Mouse (Mus musculus) lung, postnatal 36 days (tissue): ENCODE results near the gene Gm20441.

ENCODE experiments used
- DNase-seq: peaks from one replicate; pipeline ENCODE4 v3.0.0; 2022; ENCODE audit warnings: mixed read lengths

Gene Gm20441

GRCm38 (mm10) chr10:75779206-75780174 is 1.3 kb downstream of the Gm20441 start:
- DNase-seq, result peak; percentile 72

DNA sequence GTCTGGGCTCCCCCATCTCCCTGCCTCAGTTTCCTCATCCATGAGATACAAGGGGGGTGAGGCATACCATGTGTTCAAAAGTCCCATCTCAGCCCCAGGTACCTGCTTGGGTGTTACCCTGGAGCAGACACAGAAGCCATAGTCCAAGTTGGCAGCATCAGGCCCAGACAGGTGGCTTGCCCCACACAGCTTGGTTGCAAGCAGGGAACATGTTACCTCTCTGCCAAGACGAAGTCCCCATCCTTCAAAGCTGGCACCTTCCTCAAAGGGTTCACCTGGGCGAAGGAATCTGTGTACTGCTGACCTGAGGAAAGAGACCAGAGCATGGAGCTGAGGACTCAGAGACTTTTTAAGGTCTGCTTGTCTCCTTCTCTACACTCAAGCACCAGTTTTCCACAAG is 2.9 kb downstream of the Gm20441 start:
- DNase-seq, result no peak

DNA sequence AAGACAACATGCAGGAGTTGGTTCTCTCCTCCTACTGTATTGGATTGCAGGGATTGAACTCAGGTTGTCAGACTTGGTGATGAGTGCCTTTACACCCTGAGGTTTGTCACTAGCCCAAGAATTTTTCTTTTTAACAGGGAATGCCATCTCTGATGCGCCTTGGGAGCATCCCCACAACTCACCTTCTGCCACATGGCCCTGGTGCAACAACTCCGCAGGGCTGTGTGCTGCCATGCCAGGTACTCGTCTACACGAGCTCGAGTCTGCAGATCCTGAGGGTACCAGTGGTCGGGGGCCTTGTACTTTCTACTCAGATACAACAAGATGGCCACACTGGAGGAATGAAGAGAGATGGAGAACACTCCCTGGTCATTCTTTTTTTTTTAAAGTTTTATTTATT is 4.2 kb downstream of the Gm20441 start:
- DNase-seq, result no peak

DNA sequence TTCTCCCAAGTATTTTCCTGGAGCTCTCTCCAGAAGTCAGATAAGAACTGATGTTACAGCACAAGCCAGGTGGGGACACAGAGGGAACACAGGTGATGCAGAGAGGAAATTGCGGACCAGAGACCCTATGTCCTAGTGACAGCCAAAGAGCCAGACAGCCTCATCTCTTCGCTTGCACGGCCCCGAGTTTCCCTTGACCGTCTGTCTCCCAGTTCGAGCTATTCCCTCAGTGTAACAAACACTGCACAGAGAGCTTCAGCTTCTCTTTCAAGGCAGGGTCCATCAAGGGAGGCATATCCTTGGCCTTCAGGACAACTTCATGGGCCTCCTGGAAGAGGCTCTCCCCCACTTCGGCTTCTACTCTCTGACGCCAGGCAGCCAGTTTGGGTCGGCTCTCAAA is 6.2 kb downstream of the Gm20441 start:
- no peak for DNase-seq

GRCm38 (mm10) chr10:75774102-75774501 is 6.7 kb downstream of the Gm20441 start:
- no peak for DNase-seq

DNA sequence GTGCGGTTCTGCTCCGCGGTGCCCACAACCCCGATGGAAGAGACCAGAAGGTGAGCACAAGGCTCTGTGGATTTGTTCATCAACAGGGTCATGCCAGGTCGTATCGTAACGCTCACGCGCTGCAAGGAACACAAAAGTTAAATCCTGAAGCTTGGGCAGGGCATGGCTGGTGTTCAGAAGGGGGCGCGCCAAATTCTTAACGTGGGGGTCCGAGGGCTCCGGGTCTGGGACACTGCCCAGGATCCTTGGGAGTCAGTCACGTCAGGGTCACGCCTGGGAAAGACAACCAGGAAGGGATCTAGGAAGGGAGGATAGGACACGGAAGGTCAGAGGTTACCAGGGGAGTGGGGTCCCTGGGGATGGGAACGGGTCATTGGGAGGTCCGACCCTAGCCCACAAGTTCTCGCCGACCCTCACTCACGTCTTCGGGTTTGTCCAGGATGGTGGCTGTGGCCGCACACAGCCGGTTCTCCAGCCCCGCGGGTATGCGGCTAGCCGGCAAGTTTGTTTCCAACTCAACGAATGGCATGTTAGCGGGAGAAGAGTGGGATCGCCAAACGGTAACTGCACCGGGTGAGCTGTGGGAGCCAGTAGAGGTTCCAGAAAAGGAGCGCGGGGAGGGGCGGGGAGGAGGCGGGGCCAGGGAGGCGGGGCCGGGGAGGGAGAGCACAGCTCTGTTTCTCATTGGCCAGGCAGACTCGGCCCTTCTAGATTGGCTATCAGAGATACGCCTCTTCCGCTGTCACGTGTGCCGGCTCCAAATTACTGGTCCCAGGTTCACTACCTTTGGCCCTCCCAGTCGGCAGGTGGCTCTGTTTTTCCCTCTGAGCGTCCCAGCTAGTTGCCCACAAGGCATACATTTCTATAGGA is 7.7 kb downstream of the Gm20441 start, which contains the start of gene Ddt:
Gene Ddt (minus strand): TSS at position 620 of the 870 bp plus-strand sequence.
- DNase-seq, result peak; percentile 95

GRCm38 (mm10) chr10:75767756-75768155 is 13.0 kb downstream of the Gm20441 start:
- DNase-seq, result peak; percentile 15

- DNase-seq, result no peak
Measured at GRCm38 (mm10) chr10:75766856-75767255, 13.9 kb downstream of the Gm20441 start.

GRCm38 (mm10) chr10:75764519-75765473 is 16.0 kb downstream of the Gm20441 start:
- peak; percentile 88 for DNase-seq

- DNase-seq, result peak; percentile 99
Measured at GRCm38 (mm10) chr10:75763682-75764518, 16.9 kb downstream of the Gm20441 start, which contains the start of gene Cabin1. Gene Cabin1, minus strand, starts transcription at chr10:75764341.

DNA sequence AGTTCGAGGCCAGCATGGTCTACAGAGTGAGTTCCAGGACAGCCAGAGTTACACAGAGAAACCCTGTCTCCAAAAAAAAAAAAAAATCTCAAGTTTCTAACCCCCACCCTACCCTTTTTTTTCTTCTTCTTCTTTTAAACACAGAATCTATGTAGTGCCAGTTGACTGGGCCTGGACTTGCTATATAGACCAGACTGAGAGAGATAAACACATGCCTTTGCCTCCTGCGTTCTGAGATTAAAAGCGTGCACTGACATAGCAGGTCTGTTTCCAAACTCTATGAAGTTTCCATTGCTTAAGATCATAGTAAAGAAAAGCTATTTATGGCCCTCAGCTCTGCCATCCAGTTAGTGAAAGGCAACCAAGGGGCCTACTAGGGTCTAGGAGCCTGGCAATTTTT is 18.3 kb downstream of the Gm20441 start:
- no peak for DNase-seq

DNA sequence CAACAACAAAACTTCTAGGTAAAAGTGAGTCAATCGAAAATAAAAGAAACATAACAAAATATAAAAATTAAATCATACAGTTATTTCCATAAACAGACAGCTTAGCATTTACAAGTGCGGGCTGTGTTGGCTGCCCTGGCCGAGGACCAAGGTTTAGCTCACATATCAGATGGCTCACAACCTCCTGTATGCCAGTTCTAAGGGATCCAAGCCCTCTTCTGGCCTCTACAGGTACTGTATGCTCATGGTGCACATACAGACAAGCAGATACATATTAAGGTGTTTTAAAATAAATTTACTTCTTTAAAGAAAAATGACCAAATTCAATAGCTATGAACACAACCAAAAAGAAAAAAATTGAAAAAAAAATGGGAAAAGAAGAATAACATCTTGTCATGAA is 20.4 kb downstream of the Gm20441 start:
- no peak for DNase-seq

DNA sequence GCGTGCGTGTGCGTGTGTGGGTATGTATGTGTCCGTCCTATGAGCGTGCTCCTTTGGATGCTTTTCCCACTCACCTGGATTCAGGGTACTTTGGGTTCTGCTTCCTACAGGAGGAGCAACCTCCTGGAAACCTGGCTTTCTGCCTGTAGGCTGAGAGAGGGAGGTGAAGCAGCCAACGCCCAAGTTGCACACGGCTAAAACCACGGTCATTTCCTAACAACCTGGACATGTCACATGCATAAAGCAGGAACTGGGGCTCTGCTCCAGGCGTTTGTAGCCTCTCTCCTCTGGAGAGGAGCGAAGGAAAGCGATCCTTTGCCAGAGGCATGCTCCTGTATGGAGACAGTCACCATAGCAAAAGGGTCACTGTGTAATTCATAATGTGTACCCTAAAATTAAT is 24.0 kb downstream of the Gm20441 start:
- DNase-seq, result peak; percentile 30

GRCm38 (mm10) chr10:75744017-75744416 is 36.7 kb downstream of the Gm20441 start:
- peak; percentile 92 for DNase-seq

DNA sequence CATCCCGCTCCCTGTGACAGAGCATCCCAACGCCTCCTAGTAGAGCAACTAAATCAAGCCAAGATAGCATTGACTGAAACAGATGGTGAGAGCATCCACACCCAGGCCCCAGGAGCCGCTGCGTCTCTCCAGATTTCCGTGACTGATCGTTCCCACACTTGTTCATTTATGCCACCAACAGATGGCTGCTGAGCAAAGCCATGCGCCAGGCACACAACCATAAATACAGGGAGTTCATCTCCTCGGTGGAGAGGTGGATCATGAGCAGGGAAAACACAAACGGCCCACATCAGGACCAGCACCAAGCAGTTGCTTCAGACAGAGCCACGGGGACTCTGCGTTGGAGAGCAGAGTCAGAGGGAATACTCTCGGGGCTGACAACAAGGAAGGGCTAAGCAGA is 37.4 kb downstream of the Gm20441 start:
- DNase-seq, result no peak

DNA sequence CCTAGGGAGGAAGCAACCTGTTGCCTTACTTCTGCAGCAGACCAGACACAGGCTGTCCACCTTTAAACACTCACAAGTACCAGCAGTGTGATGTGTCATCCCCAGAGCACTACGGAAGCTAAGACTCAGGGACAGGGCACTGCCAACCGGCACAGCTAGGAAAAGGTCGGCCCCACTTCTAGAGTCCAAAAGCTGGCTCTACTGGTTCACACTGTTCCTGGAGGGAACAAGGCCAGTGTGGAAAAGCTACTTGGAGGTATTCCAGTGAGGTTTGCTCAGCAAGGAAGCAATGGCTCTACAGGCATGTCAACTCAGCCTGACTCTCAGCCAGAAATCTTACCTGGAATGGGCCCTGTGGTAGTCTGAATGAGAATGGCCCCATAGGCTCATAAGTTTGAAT is 39.9 kb downstream of the Gm20441 start:
- DNase-seq, result peak; percentile 10

GRCm38 (mm10) chr10:75725449-75725848 is 55.3 kb downstream of the Gm20441 start:
- DNase-seq, result no peak
